In genomic region chr5:8368328-8368692, GRCm38 (mm10) we compare ENCODE assay signal across 9 mouse cellular contexts. TPM values are rescaled to one million over a fixed set of nuclear protein-coding genes. Genes with fewer than 3 reads are reported as not detected.
A peak's percentile ranks its signal among the peaks of the same experiment; 100 is the strongest.
DNase-seq lines count a peak whose midpoint lies in the region; ATAC-seq lines count a peak whose summit lies in the region.
"Had no signal": no experiment of that assay in that cellular context is flagged by ENCODE, and none has a peak within 500 bp of the region (broad histone marks: within the 10 kb centered on the region; RNA-seq: fewer than 3 reads in every experiment).

No protein-coding gene starts in this region.

- no peaks in the 10 kb centered on the region for H3K4me1 ChIP-seq in kidney, embryonic 14.5 days (ENCODE audit: control insufficient read depth, insufficient read depth, low read length)
- no peaks in the 10 kb centered on the region for H3K4me1 ChIP-seq in embryonic facial prominence, embryonic 11.5 days (ENCODE audit: control insufficient read depth, insufficient read depth, low read length)
- peaks cover 4% of the 10 kb centered on the region; the same call in 1 of the 2 replicates for H3K4me1 ChIP-seq in hindbrain, embryonic 16.5 days (ENCODE audit: control insufficient read depth, insufficient read depth, low read depth, low read length)
- peaks cover 12% of the 10 kb centered on the region for H3K4me1 ChIP-seq in midbrain, embryonic 15.5 days

- DNase-seq in kidney, postnatal 4 days: no peak
- DNase-seq in embryonic facial prominence, embryonic 11.5 days (ENCODE audit: low spot score): no peak
- no peak for DNase-seq in retina, postnatal 1 day
- DNase-seq in B cell, adult 2 months: no peak
- no peak for DNase-seq in layer of hippocampus, adult 9-11 months

- H3K9me3 ChIP-seq in kidney, embryonic 14.5 days (ENCODE audit: control insufficient read depth, low read length): no peaks in the 10 kb centered on the region
- no peaks in the 10 kb centered on the region for H3K9me3 ChIP-seq in embryonic facial prominence, embryonic 11.5 days (replicated peaks; ENCODE audit: control insufficient read depth, low read length)
- H3K9me3 ChIP-seq in hindbrain, embryonic 16.5 days (ENCODE audit: control insufficient read depth, low read length): no peaks in the 10 kb centered on the region
- no peaks in the 10 kb centered on the region for H3K9me3 ChIP-seq in midbrain, embryonic 15.5 days
- H3K9me3 ChIP-seq: G1E had no signal

- H3K4me2 ChIP-seq in kidney, embryonic 14.5 days (replicated peaks; ENCODE audit: low read depth, low read length): peak overlapping the region; percentile 78
- peak overlapping the region; percentile 79 for H3K4me2 ChIP-seq in embryonic facial prominence, embryonic 11.5 days (ENCODE audit: low read depth, low read length)
- peak overlapping the region; percentile 67 for H3K4me2 ChIP-seq in hindbrain, embryonic 16.5 days (ENCODE audit: low read length)
- H3K4me2 ChIP-seq in midbrain, embryonic 15.5 days: peak overlapping the region; percentile 70

- no peaks in the 10 kb centered on the region for H3K36me3 ChIP-seq in kidney, embryonic 14.5 days (ENCODE audit: control insufficient read depth, insufficient read depth, low read length)
- no peaks in the 10 kb centered on the region for H3K36me3 ChIP-seq in embryonic facial prominence, embryonic 11.5 days (replicated peaks; ENCODE audit: control insufficient read depth, insufficient read depth, low read depth, low read length)
- no peaks in the 10 kb centered on the region for H3K36me3 ChIP-seq in hindbrain, embryonic 16.5 days (ENCODE audit: control insufficient read depth, insufficient read depth, low read length)
- H3K36me3 ChIP-seq in midbrain, embryonic 15.5 days (replicated peaks): no peaks in the 10 kb centered on the region
- H3K36me3 ChIP-seq: G1E had no signal

- no peak overlapping the region for H3K27ac ChIP-seq in kidney, embryonic 14.5 days (ENCODE audit: low read depth, low read length)
- no peak overlapping the region for H3K27ac ChIP-seq in embryonic facial prominence, embryonic 11.5 days (replicated peaks; ENCODE audit: low read depth, low read length)
- H3K27ac ChIP-seq in hindbrain, embryonic 16.5 days (ENCODE audit: low read depth, low read length): peak overlapping the region; percentile 93
- peak overlapping the region; percentile 92 for H3K27ac ChIP-seq in midbrain, embryonic 15.5 days

- ATAC-seq in kidney, embryonic 14.5 days (ENCODE audit: low FRiP score, low TSS enrichment): no peak
- no peak for ATAC-seq in embryonic facial prominence, embryonic 11.5 days (replicated peaks; ENCODE audit: insufficient number of reproducible peaks, low FRiP score, low TSS enrichment, low read depth)
- peak; percentile 9; the same call in 1 of the 2 replicates for ATAC-seq in hindbrain, embryonic 16.5 days
- ATAC-seq in midbrain, embryonic 15.5 days (replicated peaks): peak; percentile 15

- 40% methylated on average over 7 of the region's 7 CpGs for WGBS in kidney, embryonic 14.5 days
- 34% methylated on average over 7 of the region's 7 CpGs for WGBS in embryonic facial prominence, embryonic 11.5 days
- WGBS in hindbrain, embryonic 16.5 days: 39% methylated on average over 7 of the region's 7 CpGs
- WGBS in midbrain, embryonic 15.5 days: 40% methylated on average over 7 of the region's 7 CpGs

- peak overlapping the region; percentile 66; the same call in 1 of the 2 replicates for H3K9ac ChIP-seq in kidney, embryonic 14.5 days (ENCODE audit: low read depth, low read length)
- no peak overlapping the region; the same call in 1 of the 2 replicates for H3K9ac ChIP-seq in embryonic facial prominence, embryonic 11.5 days (replicated peaks; ENCODE audit: low read length)
- H3K9ac ChIP-seq in hindbrain, embryonic 16.5 days (ENCODE audit: low read depth, low read length): peak overlapping the region; percentile 97
- H3K9ac ChIP-seq in midbrain, embryonic 15.5 days: peak overlapping the region; percentile 87

- peak overlapping the region; percentile 71 for H3K4me3 ChIP-seq in kidney, embryonic 14.5 days (ENCODE audit: low read length)
- H3K4me3 ChIP-seq in embryonic facial prominence, embryonic 11.5 days (ENCODE audit: low read depth, low read length): peak overlapping the region; percentile 66
- peak overlapping the region; percentile 95 for H3K4me3 ChIP-seq in hindbrain, embryonic 16.5 days (ENCODE audit: low read length)
- H3K4me3 ChIP-seq in midbrain, embryonic 15.5 days: peak overlapping the region; percentile 81

- H3K27me3 ChIP-seq in kidney, embryonic 14.5 days (ENCODE audit: control insufficient read depth, insufficient read depth, low read length): no peaks in the 10 kb centered on the region
- no peaks in the 10 kb centered on the region for H3K27me3 ChIP-seq in embryonic facial prominence, embryonic 11.5 days (ENCODE audit: control insufficient read depth, insufficient read depth, low read length)
- no peaks in the 10 kb centered on the region for H3K27me3 ChIP-seq in hindbrain, embryonic 16.5 days (replicated peaks; ENCODE audit: control insufficient read depth, insufficient read depth, low read length)
- H3K27me3 ChIP-seq in midbrain, embryonic 15.5 days (replicated peaks): no peaks in the 10 kb centered on the region

RNA-seq across cellular contexts. Expression of gene Adam22, which starts 0.3 kb away (rescaled TPM):
- polyA plus RNA-seq in kidney, embryonic 14.5 days (2014; fragmentation: Nextera tagmentation; extraction: Ambion mirVana): 7.6 and 10.2 TPM in 2 replicates
- 12.1 and 12.5 TPM in 2 replicates for polyA plus RNA-seq in embryonic facial prominence, embryonic 11.5 days (2014; fragmentation: Nextera tagmentation; extraction: Ambion mirVana)
- polyA plus RNA-seq in hindbrain, embryonic 16.5 days (2015; fragmentation: Nextera tagmentation; extraction: Ambion mirVana): 44.8 and 46.1 TPM in 2 replicates
- polyA plus RNA-seq in midbrain, embryonic 15.5 days (2015; fragmentation: Nextera tagmentation; extraction: Ambion mirVana): 42.9 and 47.2 TPM in 2 replicates
- polyA plus RNA-seq: G1E had no signal

RNA-seq across cellular contexts. Expression of gene Dbf4, which starts 54.2 kb away (rescaled TPM):
- 55.5 and 64.7 TPM in 2 replicates for polyA plus RNA-seq in kidney, embryonic 14.5 days (2014; fragmentation: Nextera tagmentation; extraction: Ambion mirVana)
- 84.4 and 97.8 TPM in 2 replicates for polyA plus RNA-seq in embryonic facial prominence, embryonic 11.5 days (2014; fragmentation: Nextera tagmentation; extraction: Ambion mirVana)
- polyA plus RNA-seq in hindbrain, embryonic 16.5 days (2015; fragmentation: Nextera tagmentation; extraction: Ambion mirVana): 9.1 and 9.6 TPM in 2 replicates
- polyA plus RNA-seq in midbrain, embryonic 15.5 days (2015; fragmentation: Nextera tagmentation; extraction: Ambion mirVana): 9.6 and 9.7 TPM in 2 replicates

RNA-seq across cellular contexts. Expression of gene Slc25a40, which starts 54.3 kb away (rescaled TPM):
- polyA plus RNA-seq in kidney, embryonic 14.5 days (2014; fragmentation: Nextera tagmentation; extraction: Ambion mirVana): 12.4 and 12.6 TPM in 2 replicates
- 8.5 and 9.1 TPM in 2 replicates for polyA plus RNA-seq in embryonic facial prominence, embryonic 11.5 days (2014; fragmentation: Nextera tagmentation; extraction: Ambion mirVana)
- 8.9 and 9.0 TPM in 2 replicates for polyA plus RNA-seq in hindbrain, embryonic 16.5 days (2015; fragmentation: Nextera tagmentation; extraction: Ambion mirVana)
- 7.2 and 7.4 TPM in 2 replicates for polyA plus RNA-seq in midbrain, embryonic 15.5 days (2015; fragmentation: Nextera tagmentation; extraction: Ambion mirVana)

Comparison
In these comparisons a context has a peak if more than half of its experiments do, and no peak if none do; other contexts are left out.
1. ATAC-seq: peak in hindbrain, embryonic 16.5 days (single experiment) and midbrain, embryonic 15.5 days (single experiment); none in kidney, embryonic 14.5 days (single experiment) and embryonic facial prominence, embryonic 11.5 days (single experiment).
2. H3K27ac ChIP-seq: peak in hindbrain, embryonic 16.5 days (single experiment) and midbrain, embryonic 15.5 days (single experiment); none in kidney, embryonic 14.5 days (single experiment) and embryonic facial prominence, embryonic 11.5 days (single experiment).
3. Peak in every context shown above with its lines, with median percentiles within 50 percentile points of each other: H3K4me2 ChIP-seq and H3K4me3 ChIP-seq.